Mouse (Mus musculus): ENCODE measurements around the gene Tbc1d16. TPM values are rescaled to one million over a fixed set of nuclear protein-coding genes. Genes with fewer than 3 reads are reported as not detected.

Tbc1d16 gene
- total RNA-seq, 2 experiments from 2014 or later = 60.5 to 63.4 TPM

DNA sequence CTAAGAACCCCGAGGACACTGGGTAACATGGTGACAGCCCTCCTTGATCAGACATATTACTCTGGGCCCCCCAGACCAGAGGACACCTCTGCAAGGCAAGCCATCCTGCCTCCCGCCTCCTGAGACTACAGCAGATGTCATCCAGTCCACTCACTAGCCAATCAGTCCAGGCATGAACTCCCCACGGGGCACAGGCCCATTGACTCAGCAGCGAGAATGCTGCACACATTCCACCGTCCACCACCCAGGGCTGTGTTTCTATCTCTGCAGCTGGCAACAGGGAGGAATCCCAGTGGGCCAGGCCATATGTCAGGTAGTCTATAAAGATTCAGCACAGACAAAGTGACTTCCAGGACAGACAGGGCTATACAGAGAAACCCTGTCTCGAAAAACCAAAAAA, 20.3 kb downstream of the Tbc1d16 start:
- no peak for DNase-seq

DNA sequence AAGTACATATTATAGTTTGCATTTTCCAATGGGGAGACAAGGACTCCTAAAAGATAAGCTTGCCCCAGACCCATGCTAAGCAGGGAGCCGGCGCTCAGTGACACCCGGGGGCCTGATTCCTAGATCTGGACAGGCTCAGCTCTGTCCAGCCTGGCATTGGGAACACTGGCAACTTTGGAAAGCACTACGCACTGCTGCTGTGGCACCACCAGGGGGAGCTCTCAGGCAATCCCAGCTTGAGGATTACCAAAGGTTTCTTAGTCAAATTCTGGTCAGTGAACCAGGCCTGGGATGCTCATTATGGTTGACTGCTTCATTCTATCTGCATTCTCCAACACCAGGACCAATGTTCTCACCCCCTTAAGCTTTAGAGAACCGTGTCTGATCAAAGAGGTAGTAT, 21.7 kb downstream of the Tbc1d16 start:
- DNase-seq = peak; percentile 86

DNA sequence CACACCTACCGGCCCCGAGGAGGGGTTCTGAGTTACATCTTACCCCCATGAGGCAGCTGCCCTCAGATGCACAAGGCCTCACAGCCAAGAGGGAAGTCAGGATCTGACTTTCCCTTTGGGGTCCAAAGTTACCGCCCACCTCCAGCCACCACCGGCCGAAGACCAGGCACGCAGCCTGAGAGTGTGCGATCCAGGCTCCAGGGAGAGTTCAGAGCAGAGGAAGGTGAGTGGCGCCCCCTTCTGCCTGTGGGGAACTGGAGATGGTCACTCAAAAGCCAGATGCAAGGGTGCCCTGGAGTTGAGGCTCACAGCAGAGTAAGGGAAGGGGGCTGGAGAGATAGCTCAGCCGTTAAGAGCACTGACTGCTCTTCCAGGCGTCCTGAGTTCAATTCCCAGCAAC, 22.6 kb downstream of the Tbc1d16 start:
- no peak for DNase-seq

DNA sequence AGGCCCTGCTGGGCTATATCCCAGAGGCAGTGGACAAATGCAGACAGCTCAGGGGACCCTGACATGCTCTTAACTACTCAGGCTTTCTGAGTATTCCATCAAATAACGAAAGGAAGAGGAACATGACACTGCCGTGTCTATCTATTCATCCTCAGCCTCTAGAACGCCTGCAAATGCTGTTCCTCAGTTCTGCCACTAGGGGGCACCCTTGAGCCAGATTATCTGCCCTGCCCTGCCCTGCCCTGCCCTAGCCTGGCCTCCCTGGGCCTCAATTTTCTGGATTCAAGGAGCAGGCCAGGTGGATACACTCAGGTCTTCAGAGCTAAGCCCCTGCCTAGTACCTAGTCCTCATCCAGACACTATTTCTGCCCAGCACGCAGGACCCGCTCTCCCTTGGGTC, 24.9 kb downstream of the Tbc1d16 start:
- DNase-seq = peak; percentile 61

DNA sequence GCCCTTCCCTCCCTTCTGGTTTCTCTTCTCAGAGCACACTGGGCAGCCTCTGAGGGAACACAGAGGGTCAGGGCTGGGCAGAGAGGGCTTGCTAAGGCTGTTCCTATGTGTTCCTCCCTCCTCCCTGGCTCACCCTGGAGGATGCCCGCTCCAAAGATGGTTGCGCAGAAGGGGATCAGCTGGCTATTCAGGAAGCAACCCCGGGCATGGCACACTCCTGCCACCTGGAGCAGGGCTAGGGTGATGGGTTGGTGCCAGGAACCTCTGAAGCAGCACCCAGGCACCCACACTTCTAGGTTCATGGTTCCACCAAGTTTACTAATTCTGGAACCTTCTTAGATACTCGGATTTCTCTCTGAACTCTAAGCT, 29.1 kb downstream of the Tbc1d16 start:
- no peak for DNase-seq

DNA sequence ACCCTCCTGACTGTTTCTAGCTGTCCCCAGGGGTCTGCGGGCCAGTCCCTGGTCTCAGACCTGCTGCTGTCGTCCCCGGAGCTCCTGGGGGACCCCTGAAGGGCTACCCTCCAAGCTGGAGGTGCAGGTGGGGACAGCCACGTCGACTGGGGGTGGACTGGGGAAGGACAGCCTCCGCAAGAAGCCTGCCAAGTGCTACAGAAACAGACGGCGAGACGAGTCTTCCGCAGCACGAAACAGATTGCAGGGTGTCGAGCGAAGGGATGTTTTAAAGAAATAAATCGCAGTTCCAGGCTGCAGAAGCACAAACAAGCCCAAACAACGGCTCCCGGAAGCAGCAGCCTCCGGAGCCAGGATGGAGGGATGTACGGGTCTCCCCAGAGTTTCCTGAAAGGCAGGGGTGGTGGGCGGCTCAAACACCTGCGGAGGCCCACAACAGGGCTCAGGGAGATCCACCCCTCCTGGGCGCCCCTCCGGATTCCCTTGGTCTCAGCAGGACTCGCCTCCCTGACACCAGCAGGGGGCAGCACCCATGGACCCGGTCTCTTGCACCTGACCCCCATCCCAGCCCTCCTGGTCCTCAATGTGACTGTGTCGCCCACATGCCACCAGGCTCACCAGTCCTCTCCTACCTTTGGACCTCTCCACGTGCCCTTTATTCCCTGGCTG, 29.6 kb downstream of the Tbc1d16 start:
- DNase-seq = peak; percentile 54

DNA sequence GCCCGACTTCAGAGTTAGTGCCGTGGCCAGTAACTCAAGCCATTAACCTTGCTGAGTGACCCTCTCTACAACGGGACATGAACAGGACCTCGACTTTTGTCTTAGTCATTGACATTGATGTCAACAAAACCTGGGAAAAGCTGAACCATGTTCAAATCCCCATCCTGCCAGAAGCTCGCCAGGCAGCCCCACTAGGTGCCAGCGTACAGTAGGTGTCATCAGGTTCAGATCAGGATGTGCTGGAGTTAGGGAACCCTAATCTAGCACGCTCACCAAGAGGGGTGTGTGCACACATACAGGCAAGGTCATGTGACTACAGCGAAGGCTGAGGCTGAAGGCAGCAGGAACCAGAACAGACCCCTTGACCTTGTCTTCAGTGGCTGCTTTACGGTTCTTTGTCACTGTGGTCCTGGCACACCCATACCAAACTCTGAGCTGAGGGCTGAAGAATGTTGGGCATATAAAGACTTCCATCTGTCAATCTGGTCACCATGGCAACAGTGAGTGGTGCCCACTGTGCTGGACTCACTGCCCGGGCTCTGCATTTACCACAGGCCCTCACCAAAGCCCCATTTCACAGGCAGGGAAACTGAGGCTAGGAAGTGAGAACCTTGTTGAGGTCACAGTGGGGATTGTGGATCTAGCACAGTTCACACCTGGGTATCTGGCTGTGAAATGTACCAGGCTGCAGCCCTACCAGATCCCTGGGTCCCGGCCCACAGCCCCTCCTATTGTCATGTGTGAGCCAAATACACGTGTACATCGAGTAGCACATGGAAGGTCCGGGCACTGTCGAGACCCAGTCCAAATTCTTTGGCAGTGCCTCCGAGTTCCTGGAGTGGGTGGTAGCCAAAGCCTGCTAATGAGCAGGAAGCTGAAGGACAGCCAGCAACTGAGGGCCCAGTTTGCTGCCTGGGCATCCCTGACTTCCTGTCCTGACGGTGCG, 30.4 kb downstream of the Tbc1d16 start:
- DNase-seq = peak; percentile 39

DNA sequence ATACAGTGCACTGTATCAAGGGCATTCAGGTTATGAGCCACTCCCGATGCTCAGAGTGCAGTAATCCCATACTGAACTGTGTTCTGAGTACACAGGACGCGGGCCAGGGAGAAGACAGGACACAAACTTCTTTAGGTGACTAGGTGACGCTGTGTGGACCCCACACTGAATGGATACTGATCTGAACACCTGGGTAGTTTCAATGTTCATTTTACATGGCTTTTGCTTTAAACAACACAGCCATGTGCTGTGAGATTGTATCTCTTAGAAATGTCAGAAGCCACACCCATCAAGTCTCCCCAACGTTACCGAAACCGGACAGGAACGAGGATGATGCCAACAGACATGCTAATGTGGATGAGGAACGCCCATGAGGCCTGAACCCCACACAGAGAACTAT, 35.7 kb downstream of the Tbc1d16 start:
- DNase-seq = no peak

DNA sequence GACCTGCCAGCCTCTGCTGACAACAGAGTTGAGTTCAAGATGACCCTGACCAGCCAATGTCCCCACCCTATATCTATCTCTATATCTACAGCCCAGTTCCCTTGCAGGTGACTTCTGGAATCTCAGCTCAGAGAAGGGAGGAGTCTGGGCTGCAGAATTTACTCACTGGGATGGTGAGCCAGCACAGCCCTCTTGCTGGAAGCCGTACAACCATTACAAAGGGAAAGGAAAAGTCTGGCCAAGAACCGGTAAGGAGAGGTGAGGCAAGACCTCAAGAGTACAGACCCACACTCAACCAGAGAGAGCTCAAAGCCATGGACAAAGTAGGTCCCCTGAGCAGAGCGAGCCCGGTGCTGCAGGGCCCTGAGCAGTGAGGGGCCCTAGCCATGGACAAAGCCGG, 36.1 kb downstream of the Tbc1d16 start:
- no peak for DNase-seq

DNA sequence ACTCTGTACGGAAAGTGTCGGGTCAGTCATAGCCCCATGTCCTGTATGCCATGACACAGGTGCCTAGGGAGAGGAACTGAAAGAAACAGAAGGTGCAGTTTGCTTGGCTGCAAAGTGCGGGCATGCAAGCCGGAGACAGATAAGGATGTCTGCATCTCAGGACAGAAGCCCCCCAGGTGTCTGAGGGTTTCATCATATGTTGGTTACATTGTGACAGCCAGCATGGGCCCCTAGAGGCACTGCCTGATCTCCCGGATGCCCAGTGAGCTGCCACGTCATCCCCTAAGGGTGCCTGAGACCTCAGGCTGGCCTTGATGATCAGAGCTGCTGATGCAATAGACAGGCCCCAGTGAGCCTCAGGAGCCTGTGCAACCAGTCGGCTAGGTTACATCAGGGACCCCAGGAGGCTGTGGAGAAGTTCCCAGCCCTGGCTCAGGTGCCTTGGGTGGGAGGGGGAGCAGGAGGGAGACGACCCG, 36.7 kb downstream of the Tbc1d16 start:
- DNase-seq = no peak

DNA sequence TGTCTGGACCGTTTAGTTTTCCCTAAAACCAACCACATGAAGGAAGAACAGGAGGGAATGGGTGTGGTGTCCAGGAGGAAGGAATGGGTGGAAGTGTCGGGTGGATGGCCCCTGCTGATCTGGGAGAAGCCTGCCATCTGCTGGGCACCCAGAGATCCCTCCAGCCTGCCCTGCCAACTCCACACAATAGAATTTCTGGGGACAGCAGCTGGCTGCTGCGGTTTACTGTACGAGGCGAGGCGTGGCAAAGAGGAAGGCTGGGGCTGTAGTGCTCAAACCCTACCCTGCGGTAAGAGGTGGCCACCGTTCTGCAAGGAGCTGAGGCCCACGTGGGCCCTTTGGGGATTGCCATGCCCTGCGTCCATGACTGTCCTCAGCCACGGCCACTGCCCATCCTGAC, 37.8 kb downstream of the Tbc1d16 start:
- DNase-seq = peak; percentile 84

DNA sequence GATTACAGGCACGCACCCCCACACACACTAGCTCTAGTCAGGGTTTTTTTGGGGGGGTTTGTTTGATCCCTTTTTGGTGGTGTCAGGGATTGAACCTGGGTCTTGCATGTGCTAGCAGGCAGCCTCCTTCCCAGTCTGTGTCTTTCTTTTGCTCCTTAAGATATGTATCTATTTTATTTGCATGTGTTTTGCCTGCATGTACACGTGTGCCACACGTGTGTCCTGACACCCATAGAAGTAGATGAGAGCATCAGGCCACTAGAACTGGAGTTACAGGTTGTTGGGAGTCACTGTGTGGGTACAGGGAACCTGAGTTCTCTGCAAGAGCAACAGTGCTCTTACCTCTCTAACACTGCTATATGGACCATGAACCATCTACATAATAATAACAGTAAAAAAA, 39.0 kb downstream of the Tbc1d16 start:
- no peak for DNase-seq

DNA sequence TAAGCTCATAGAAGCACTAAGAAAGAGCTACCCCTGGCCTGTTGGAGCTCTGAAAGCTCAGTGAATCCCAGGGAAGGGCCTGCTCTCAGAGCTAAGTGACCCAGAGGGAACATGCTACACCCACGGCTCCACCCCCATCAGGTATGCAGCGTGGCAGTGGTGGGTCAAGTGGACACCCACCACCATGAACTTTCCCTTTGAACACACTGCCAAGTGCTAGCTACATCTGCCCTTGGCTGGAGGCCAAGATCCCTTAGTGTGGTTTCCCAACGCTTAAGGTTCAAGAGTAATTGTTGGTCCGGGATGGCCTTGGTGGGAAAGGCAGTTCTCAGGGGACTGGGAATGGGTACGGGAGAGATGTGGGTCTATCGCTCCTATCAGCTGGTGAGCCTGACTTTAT, 39.9 kb downstream of the Tbc1d16 start:
- DNase-seq = peak; percentile 39

DNA sequence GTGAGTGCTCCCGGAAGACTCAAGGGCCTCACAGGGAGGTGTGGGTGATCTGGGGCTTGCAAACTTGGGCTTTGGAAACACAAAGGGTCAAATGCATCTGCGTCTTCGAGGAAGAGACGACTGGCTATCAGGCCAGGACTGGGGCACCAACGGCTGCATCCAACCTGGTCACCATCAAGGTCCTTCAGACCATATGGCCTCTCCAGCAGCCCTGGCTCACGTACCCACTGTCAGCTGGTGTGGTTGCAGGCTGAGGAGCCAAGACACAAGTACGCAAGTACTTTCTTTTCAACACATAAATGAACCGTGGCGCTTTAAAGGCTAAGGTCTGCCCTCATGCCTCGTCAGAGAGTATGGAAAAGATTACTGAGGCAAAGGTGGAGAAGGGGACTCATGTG, 40.5 kb downstream of the Tbc1d16 start:
- DNase-seq = no peak

DNA sequence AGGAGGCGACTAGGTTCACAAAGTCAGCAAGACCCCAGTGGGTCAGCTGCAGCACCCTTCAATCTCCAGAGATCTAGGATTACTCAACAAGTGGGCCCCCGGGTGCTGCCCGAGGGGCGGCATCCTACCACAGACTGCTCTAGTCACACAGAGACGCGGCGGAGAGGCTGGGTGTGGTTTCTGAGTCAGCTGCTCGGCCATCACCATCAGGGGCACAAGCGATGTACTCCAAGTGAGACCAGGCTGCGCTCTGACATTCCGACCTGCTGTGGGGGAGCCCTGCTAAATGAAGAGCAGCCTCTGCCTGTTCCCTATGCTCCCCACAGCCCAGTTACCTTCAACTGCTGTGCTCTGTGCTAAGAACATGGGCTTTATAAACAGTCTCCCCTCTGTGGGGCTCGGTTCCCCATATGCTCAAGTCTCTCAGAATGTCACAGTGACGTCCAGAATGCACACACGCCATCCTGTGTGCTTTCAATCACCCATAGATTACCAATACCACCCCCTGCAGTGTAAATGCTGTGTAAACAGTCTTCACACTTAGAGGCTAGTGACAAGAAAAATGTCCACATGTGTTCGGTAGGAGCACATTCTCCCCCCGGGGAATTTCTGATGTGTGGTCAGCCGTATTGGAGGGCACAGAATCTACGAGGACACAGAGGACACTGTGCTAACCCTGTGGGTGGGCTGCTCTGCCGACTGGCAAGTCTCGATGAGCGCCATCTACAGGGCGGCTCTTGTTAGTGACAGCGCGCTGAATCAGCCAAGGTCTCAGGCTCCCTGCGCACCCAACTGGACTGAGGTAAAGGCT, 41.1 kb downstream of the Tbc1d16 start:
- peak; percentile 82 for DNase-seq

DNA sequence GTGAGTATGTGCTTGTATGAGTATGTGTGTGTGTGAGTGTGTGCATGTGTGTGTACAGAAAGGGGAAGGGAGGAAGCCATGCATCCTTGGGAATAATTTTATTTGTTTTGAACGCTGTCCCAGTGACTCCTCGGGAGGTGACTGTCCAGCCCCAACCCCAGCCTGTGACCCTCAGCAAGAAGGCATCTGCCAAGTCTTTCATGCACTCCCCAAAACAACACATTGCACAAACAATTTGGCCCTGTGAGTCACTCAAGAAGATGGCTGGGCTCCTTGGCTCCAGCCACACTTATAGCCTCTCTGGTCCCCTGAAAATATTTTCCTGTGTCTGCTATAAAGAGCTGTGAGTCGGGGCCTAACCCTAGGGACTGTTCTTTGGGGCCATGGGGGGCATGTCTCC, 41.9 kb downstream of the Tbc1d16 start:
- DNase-seq = no peak

DNA sequence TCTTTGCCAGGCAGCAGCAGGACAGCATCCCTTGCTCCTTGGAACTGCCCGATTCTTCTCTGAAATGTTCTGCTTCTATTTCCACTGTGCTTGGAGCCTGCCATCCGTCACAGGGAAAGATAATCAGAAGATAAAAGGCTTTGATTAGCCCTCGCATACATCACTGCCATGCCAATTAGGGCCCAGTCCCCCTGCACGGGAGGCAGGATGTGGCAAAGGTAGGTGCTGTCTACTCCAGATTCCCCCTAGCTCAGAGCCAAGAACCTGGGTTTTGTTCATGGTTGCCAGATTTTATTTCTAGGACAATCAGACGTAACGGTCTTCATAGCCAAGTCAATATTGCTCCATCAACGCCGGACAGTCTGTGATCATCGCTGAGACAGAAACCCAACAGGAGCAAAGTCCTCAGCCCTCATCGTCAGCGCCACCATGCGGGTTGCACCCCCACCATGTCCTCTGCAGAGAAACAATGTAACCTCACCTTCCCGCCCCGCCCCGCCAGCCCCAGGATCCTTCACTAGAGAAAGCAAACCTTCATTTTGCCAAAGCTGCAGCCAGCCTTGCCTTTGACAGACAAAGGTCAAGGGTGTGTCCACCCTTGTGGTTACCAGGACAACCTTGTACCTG, 44.5 kb downstream of the Tbc1d16 start:
- no peak for DNase-seq

DNA sequence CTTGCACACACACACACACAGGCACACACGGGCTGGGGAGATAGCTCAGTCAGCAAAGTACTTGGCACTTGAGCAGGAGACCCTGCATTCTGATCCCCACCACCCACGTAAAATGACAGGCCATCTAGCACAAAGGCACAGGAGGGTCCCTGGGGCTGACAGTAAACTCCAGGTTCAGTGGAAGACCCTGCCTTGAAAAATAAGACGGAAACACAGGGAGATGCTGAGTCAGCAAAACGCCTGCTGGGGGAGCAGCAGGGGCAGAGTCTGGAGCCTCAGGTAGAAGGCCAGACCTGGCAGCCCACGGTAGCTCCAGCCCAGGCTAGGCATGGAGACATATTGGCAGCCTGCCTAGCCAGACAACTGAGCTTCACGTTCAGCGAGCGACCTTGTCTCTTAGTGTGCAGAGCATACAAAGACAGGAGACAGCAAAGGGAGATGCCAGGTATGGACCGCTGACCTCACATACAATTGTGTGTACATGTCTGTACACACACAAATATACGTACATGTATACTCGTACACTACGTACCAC, 46.4 kb downstream of the Tbc1d16 start:
- no peak for DNase-seq

DNA sequence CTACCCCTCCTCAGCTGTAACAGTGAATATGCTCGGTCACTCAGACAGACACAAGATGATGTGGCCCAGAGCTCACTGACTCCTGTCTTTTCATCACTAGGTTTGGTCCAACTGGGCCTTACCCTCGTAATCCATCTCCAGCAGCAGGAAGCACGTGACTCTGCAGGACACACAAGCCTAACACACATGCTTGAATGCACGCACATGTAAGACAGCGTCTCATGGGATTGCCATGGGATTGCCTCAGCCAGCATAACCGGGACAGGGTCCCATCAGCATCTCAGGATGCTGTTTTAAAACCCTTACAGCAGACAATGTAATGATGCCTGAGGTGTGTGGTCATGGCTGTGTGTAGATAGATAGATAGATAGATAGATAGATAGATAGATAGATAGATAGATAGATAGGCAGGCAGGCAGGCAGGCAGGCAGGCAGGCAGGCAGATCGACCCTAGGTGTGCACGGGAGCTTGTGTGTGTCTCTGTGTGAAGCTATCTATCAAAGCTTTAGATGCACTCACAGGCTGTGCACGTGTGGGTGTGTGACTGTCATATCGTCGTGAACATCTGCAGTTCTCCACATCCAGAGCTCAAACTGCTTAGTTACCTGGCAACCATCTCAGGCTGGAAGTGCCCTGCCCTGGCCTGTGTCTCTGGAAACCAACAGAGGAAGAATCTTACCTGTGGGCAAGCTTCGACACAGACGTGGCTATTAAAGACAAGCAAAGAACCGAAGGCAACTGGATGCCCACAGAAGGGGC, 47.3 kb downstream of the Tbc1d16 start:
- DNase-seq = no peak

DNA sequence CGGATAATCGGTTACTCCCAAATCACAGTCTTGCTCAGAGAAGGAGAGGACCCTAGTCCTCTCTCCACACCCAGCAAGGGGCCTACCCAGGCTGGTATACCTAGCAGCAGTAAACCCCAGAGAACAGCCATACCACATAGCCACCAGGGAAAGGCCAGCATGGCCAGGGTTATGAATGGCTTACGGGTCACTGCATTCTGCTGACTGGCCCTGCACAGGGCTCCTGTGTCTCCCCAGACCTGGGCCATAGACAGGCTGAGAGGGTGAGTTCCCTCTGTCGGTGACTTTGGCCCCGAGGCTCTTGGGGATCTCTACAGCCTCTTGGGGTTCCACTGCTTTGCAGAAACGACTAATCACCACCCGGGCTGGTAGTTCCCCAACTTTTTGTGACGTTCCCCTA, 50.0 kb downstream of the Tbc1d16 start:
- no peak for DNase-seq

DNA sequence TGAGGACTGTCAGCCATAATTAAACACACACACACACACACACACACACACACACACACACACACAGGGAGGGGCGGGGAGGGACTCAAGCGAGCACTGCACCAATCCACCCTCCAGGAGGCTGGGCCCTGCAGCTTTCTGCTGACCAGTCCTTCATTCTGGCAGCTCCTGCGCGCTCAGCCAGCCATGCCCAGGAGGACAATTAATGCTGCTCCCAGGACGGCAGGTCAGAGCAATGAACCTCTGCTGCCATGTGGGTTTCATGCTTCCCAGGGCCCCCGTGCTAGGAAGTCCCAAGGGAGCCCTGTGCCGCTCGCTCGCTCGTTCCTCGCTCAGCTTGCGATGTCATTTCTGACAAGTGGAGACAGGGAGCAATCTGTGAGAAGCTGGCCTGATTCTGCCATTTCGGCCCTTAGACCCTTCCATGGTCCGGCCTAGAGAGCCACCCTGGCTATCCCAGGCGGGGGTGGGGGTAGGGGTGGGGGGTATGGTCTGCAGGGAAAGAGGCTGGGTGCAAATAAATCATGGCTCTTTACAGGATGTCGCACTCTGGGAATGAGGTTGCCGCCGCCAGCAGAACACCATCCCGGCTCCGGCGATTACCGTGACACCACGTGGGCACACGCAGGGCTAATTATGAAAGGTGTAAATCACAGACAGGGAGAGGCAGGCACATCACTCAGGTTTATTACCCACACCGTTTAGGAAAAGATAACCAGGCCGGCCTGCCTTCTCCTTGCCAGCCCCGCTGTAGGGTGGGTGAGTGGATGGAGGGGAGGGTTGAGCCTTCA, 51.7 kb downstream of the Tbc1d16 start:
- no peak for DNase-seq
